Mouse (Mus musculus): ENCODE measurements around the gene Myl12a. TPM values are rescaled to one million over a fixed set of nuclear protein-coding genes. Genes with fewer than 3 reads are reported as not detected.
A peak's percentile ranks its signal among the peaks of the same experiment; 100 is the strongest.

Gene Myl12a
- total RNA-seq, 4 experiments from 2014 or later: 36.5 to 49.0 (median 45.3) TPM

DNA sequence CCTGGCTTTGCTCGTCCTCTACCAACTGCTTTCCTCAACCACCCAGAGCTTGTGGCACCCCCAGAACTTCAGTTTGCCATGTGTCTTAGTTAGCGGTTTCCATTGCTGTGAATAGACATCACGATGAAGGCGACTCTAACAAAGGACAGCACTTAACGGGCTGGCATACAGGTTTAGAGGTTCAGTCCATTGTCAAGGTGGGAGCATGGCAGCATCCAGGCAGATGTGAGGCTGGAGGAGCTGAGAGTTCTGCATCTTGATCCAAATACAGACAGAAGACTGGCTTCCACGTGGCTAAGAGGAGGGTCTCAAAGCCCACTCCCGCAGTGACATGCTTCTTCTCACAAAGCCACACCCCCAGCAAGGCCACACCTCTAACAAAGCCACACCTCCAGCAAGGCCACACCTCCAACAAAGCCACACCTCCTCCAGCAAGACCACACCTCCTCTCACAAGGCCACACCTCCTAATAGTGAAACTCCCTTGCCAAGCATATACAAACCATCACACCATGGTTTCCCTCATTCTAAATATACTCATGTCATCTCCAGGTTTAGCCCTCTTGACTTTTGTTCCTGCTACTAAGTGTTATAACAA is 8.1 kb upstream of the Myl12a start:
- no peak for DNase-seq (ENCODE audit: low spot score in 2 of 2)

DNA sequence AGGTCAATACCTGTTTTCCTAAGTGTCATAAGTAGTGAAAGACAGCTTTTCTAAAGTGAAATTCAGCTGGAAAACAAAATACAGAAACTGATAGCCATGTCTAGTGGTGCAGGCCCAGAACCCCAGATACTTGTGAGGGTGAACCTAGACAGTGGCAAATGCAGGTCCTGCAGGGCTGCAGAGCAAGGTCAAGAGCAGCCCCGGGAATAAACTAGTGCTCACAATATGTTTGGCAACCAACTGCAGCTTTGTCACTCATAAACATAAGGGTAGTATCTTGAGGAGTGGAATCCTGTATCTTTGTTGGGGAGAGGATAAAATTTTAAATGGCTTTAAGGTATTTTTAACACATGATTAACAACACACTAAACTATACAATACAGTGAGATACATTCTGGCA is 7.1 kb upstream of the Myl12a start:
- no peak for DNase-seq (ENCODE audit: low spot score in 2 of 2)

DNA sequence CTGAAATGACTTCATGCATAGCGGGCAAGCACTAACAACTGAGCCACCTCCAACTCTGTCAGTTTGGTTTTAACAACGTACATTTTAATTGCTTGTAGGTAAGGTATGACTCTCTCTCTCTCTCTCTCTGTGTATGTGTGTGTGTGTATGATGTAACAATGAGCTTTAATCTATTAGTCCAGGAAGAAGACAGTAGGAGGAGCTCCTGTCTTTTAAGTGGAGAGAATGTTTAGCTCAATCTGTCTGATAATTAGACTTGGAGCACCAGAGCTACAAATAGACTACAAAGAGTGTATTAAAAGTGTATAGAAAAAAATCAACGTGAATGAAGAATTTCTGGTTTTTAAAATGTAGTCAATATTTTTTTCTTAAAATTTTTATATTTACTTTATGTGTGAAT is 6.0 kb upstream of the Myl12a start:
- DNase-seq (ENCODE audit: low spot score in 2 of 2): no peak

DNA sequence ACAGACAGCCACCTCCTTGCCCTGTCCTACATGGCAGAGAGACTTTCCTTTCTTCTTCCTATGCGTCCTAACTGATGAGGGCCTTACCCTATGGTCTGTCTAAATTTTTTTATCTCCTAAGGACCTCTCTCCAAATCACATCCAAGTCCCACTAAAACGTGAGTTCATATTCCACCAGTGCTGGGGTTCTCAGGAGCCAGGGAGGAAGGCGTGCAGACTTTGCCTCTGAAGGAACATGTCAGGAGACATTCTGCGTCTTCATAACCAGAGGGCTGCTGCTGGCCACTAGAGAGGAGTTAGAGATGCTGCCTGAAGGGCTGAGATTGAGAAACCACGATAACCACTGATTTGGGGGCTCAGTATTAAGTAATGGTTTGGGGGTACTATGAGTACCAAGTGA is 4.3 kb upstream of the Myl12a start:
- DNase-seq (ENCODE audit: low spot score in 2 of 2): no peak

- DNase-seq (ENCODE audit: low spot score in 2 of 2): no peak
Observed at GRCm38 (mm10) chr17:71004186-71004960, 1.7 kb upstream of the Myl12a start.

GRCm38 (mm10) chr17:71003721-71004120 is 1.0 kb upstream of the Myl12a start:
- DNase-seq (ENCODE audit: low spot score in 2 of 2): no peak

DNA sequence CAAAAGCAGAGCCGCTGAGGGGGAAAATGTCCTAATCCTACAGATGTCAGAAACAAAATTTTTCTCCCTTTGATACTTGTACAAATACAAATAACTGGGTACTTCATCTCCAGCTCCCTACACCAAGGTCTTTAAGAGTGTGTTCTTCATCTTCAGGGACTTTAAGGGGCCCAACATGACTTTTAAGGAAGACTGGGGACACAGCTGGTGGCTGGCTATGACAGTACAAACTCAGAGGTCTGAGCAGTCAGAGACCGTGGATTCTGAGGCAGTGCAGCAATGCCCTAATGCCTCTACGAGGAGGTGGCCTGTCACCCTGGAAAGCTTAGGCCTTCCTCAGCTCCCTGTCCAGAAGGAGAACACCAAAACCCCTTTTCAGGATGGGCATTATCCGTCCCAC is 434 bp upstream of the Myl12a start:
- no peak for DNase-seq (ENCODE audit: low spot score in 2 of 2)

GRCm38 (mm10) chr17:71002081-71002743 is 466 bp downstream of the Myl12a start, which contains the start of gene Myom1:
Gene Myom1 (plus strand): TSS chr17:71002633.
- DNase-seq (ENCODE audit: low spot score in 2 of 2): peak; percentile 92 to 97

DNA sequence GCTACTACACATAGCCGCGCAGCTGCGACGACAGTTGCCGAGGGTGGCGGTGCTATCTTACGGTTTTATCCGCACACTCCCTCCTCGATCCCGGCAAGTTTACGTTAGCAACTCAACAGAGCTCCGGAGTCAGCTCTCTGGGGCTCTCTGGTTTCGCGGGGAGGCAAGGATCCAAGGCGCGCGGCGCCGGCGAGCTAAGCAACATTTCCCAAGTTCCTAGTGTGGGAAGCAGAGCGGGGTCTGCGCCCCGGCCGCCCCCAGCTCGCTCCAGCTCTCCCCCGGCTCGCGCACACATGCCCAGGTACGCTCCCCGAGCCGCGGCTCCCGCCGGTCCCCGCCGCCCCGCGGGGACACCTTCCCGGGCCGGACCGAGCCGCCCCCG is 988 bp downstream of the Myl12a start:
- DNase-seq (ENCODE audit: low spot score in 2 of 2): peak in 1 of 2 experiments; percentile 21

GRCm38 (mm10) chr17:71001067-71001466 is 1.6 kb downstream of the Myl12a start:
- no peak for DNase-seq (ENCODE audit: low spot score in 2 of 2)

- no peak for DNase-seq (ENCODE audit: low spot score in 2 of 2)
Observed at GRCm38 (mm10) chr17:71000255-71000654, 2.4 kb downstream of the Myl12a start.

GRCm38 (mm10) chr17:70999187-70999586 is 3.5 kb downstream of the Myl12a start:
- no peak for DNase-seq (ENCODE audit: low spot score in 2 of 2)

DNA sequence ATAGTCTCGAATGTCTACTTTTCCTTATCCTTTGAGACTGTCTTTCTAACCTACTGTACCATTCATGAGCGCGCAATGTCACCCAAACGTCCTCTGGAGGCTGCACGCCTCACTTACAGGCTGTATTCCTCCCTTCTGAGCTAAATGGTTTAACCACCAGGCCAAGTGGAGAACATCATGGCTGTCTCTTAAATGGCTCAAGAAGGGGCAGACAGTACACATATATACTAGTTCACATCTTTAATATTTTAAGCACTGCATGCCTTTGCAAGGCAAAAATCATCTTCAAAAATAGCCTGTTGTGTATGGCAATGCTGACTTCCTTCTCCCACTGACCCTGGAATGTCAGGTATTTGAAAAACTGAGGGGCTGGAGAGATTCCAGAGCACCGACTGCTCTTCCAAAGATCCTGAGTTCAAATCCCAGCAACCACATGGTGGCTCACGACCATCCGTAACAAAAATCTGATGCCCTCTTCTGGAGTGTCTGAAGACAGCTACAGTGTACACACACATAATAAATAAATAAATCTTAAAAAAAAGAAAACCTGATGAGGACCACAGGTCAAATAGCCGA is 4.2 kb downstream of the Myl12a start:
- no peak for DNase-seq (ENCODE audit: low spot score in 2 of 2)

DNA sequence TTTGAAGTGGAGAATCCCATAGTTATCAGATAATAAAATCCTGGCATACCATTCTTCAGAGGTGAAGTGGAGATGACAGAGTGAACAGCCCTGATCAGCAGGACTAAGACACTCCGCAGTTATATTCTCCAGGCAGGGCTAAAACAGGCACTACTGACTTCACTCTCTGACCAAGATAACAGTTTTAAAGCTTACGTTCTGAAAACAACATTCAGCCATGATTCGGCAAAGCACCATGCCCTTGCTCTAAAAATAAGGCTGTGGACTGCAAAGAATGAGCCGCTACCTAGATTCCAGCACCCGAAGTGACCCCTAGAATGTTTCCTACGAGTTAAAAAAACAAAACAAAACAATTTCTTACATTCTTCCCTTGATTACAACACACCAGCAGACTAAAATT is 4.8 kb downstream of the Myl12a start:
- no peak for DNase-seq (ENCODE audit: low spot score in 2 of 2)

- no peak for DNase-seq (ENCODE audit: low spot score in 2 of 2)
Observed at GRCm38 (mm10) chr17:70995551-70995950, 7.1 kb downstream of the Myl12a start.

GRCm38 (mm10) chr17:70994671-70995070 is 8.0 kb downstream of the Myl12a start:
- no peak for DNase-seq (ENCODE audit: low spot score in 2 of 2)

- no peak for DNase-seq (ENCODE audit: low spot score in 2 of 2)
Observed at GRCm38 (mm10) chr17:70993385-70993807, 9.3 kb downstream of the Myl12a start.

GRCm38 (mm10) chr17:70992662-70993061 is 10.0 kb downstream of the Myl12a start:
- no peak for DNase-seq (ENCODE audit: low spot score in 2 of 2)

DNA sequence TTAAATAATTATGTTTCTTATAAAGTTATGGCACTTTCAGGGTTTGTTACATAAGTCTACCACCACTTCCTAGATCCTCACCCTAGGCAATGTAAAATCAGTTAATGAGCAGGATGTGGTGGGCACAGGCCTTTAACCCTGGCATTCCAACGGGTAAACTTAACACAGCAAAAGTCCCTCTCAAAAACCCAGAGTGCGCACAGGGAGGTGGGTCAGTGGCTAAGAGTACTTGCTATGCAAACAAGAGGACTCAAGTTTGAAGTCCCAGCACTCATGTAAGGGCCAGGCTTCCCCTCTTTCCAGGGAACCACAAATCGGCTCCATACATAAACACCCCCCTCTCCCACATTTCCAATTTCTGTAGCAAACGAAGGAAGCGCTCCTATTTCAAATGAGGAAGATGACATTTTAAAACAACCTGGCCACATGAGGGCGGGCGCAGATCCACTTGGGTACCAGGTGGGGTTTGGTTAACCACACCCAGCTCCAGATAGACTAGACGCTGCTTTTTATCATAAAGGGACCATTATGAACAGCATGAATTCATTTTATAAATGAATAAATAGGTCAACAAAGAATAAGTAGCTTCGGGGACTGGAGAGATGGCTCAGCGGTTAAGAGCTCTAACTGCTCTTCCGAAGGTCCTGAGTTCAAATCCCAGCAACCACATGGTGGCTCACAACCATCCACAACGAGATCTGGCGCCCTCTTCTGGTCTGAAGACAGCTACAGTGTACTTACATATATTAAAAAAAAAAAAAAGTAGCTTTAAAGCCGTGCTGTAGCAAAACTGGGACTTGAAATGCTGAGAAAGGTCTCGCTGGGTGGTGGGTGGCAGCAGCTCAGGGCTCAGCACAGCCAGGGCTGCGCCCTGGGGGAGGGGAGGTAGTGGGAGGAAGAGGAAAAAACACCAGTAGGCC is 10.7 kb downstream of the Myl12a start:
- no peak for DNase-seq (ENCODE audit: low spot score in 2 of 2)

DNA sequence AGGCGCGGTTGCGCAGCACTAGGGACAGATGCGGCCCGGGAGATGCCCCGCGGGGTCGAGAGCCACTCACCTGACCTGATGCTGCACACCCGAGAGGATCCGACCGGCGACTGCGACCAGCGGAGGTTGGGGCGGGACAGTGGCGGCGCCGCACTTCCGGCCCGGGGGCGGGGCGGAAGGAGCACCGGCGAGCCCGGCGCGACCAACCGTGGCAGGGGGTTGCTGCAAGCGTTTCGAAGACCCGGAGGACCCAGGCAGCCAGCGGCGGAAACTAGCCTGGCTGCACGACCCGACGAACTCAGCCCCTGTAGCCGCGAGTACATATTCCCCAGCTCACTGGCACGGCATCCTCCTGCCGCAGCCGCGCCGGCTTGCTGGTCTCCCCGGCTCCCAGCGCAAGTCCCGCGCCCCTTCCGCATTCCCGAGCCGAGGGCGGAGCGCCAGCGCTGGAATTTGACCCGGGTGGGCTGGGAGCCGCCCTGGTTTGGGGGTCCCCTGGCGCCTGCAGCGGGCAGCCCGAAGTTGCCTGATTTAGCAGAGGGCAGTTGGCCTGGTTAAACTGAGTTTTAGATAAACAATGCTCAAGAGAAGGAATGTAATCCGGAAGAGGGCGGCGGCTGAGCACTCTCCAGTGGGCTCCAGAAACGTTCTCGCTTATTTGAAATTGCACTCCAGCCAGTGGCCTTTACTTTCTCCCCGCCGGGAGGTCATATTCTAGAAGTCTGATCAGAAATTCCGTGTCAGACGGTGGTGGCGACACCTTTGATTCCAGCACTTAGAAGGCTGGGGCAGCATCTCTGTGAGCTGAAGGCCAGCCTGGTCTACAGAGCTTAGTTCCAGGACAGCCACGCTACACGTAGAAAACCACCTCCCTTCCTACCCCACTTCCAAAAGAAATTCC is 12.0 kb downstream of the Myl12a start:
- DNase-seq (ENCODE audit: low spot score in 2 of 2): peak; percentile 64 to 66
